Mouse (Mus musculus) megakaryocyte, embryonic 14.5 days (primary cell): ENCODE measurements around the gene Eif2ak1.

Source experiments
- FLI1 ChIP-seq: IDR thresholded peaks from 2 replicates; pipeline ENCODE4 v1.6.1; 2012; ENCODE audit warnings: low read length, inconsistent platforms, mixed read lengths
- GATA1 ChIP-seq: IDR thresholded peaks from 3 replicates; pipeline ENCODE4 v1.6.1; 2012; ENCODE audit warnings: mixed read lengths, low read length, inconsistent platforms, borderline replicate concordance

DNA sequence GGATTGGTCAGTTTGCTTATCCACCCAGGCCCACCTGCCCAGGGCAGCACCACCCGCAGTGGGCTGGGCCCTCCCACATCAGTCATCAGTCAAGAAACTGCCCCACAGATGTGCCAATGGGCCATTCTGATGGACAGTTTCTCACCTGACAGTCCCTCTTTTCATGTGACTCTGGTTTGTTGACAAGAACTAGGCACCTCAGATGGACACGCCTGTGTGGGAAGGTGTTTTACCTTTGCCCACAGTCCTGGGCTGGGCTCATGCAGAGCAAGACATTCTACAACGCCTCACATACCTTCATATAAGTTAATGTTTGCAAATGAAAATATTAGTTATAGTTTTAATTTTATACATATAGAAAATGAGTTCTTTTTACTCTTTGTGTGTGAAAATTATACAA, 100.5 kb downstream of the Eif2ak1 start:
- TF ChIP-seq GATA1, result no peak
- no peak for TF ChIP-seq FLI1
